Mouse (Mus musculus) kidney, embryonic 14.5 days (tissue): ENCODE data around the gene Per2. TPM values are rescaled to one million over a fixed set of nuclear protein-coding genes. Genes with fewer than 3 reads are reported as not detected.

Source experiments
- ATAC-seq: fragments of 200-750 bp; cut with Nextera tagmentation; 2 replicates; pipeline ENCODE4 v1.8.0; 2017; ENCODE audit warnings: moderate number of reproducible peaks, mild to moderate bottlenecking, moderate TSS enrichment, moderate library complexity; ENCODE audit not compliant: low FRiP score, low TSS enrichment
- H3K27ac ChIP-seq: fragments of 300-500 bp; sonication (generic); 2 replicates; pipeline ENCODE4 v1.5.1; 2014; ENCODE audit warnings: low read depth, mild to moderate bottlenecking, low read length, moderate library complexity, mixed read lengths
- H3K27me3 ChIP-seq: fragments of 300-500 bp; sonication (generic); 2 replicates; pipeline ENCODE4 v1.6.1; 2014; ENCODE audit warnings: mild to moderate bottlenecking, low read length; ENCODE audit not compliant: control insufficient read depth, insufficient read depth
- H3K36me3 ChIP-seq: fragments of 300-500 bp; sonication (generic); 2 replicates; pipeline ENCODE4 v1.6.1; 2014; ENCODE audit warnings: low read length, mixed read lengths; ENCODE audit not compliant: control insufficient read depth, insufficient read depth
- H3K4me1 ChIP-seq: fragments of 300-500 bp; sonication (generic); 2 replicates; pipeline ENCODE4 v1.6.1; 2014; ENCODE audit warnings: low read length, mixed read lengths; ENCODE audit not compliant: control insufficient read depth, insufficient read depth
- H3K4me2 ChIP-seq: fragments of 300-500 bp; sonication (generic); replicated peaks from 2 replicates; pipeline ENCODE4 v1.6.1; 2014; ENCODE audit warnings: low read depth, mild to moderate bottlenecking, low read length
- H3K4me3 ChIP-seq: fragments of 300-500 bp; sonication (generic); 2 replicates; pipeline ENCODE4 v1.5.1; 2014; ENCODE audit warnings: mild to moderate bottlenecking, low read length
- H3K9ac ChIP-seq: fragments of 300-500 bp; sonication (generic); 2 replicates; pipeline ENCODE4 v1.6.1; 2014; ENCODE audit warnings: low read depth, mild to moderate bottlenecking, low read length, moderate library complexity
- H3K9me3 ChIP-seq: fragments of 300-500 bp; sonication (generic); 2 replicates; pipeline ENCODE4 v1.6.1; 2016; ENCODE audit warnings: low read length; ENCODE audit not compliant: control insufficient read depth
- WGBS: fragments of 180-500 bp; shearing (Covaris S2); extraction: QIAGEN DNeasy Blood & Tissue Kit; methylation state at CpG from one replicate; pipeline ENCODE4 v1.1.7; 2014; 5-methylcytosine and 5-hydroxymethylcytosine counted together
- polyA plus RNA-seq: library from polyadenylated mRNA; unstranded; fragments of >200 nt; fragmentation: Nextera tagmentation; extraction: Ambion mirVana; gene quantifications from 2 replicates; pipeline ENCODE4 v1.2.1, GENCODE M21; 2014

Gene Per2
- 2.5 and 3.6 TPM in 2 replicates for polyA plus RNA-seq

- Histone ChIP-seq H3K4me3 (peak within 1 kb of the TSS; percentile 79), H3K36me3 (no peaks in the 10 kb centered on the region), H3K4me1 (peaks cover 45% of the 10 kb centered on the region), H3K27me3 (no peaks in the 10 kb centered on the region), H3K9ac (peak within 1 kb of the TSS; percentile 63), H3K9me3 (no peaks in the 10 kb centered on the region), H3K27ac (peak within 1 kb of the TSS; percentile 42), H3K4me2 (peak within 1 kb of the TSS; percentile 80)
- WGBS = under 1% methylated on average over 77 of the region's 91 CpGs
- ATAC-seq = peak; percentile 96
Observed at GRCm38 (mm10) chr1:91459059-91459809, at the start of gene Per2. Gene Per2, minus strand, starts transcription at chr1:91459324.

- Histone ChIP-seq H3K27me3 (no peaks in the 10 kb centered on the region), H3K4me1 (no peaks in the 10 kb centered on the region), H3K4me2 (no peak overlapping the region), H3K27ac (no peak overlapping the region), H3K9ac (no peak overlapping the region), H3K9me3 (no peaks in the 10 kb centered on the region), H3K4me3 (no peak overlapping the region), H3K36me3 (peaks cover 35% of the 10 kb centered on the region)
- 55% methylated on average over 3 of the region's 3 CpGs for WGBS
- no peak for ATAC-seq
Observed at GRCm38 (mm10) chr1:91504615-91505014, 45.5 kb upstream of the Per2 start.

GRCm38 (mm10) chr1:91498579-91498978, 39.5 kb upstream of the Per2 start:
- Histone ChIP-seq H3K36me3 (peaks cover 17% of the 10 kb centered on the region; the same call in 1 of the 2 replicates), H3K9me3 (no peaks in the 10 kb centered on the region), H3K9ac (no peak overlapping the region), H3K4me2 (no peak overlapping the region), H3K4me1 (peaks cover 7% of the 10 kb centered on the region), H3K4me3 (no peak overlapping the region), H3K27ac (no peak overlapping the region), H3K27me3 (no peaks in the 10 kb centered on the region)
- 97% methylated on average over 6 of the region's 6 CpGs for WGBS
- ATAC-seq = no peak

GRCm38 (mm10) chr1:91495321-91495720, 36.2 kb upstream of the Per2 start:
- Histone ChIP-seq H3K27me3 (no peaks in the 10 kb centered on the region), H3K4me1 (peaks cover 7% of the 10 kb centered on the region), H3K36me3 (peaks cover 3% of the 10 kb centered on the region; the same call in 1 of the 2 replicates), H3K9ac (peak overlapping the region; percentile 81), H3K27ac (no peak overlapping the region), H3K4me2 (peak overlapping the region; percentile 90), H3K9me3 (no peaks in the 10 kb centered on the region), H3K4me3 (peak overlapping the region; percentile 96)
- 0 out of 2 replicates have a peak, but pooled peaks have one; percentile 2 for ATAC-seq
- 46% methylated on average over 5 of the region's 5 CpGs for WGBS

GRCm38 (mm10) chr1:91494457-91495140, 35.5 kb upstream of the Per2 start, which contains the start of gene Traf3ip1:
Gene Traf3ip1, plus strand, starts transcription at chr1:91494647.
- peak within 1 kb of the TSS; percentile 96 for H3K4me3 ChIP-seq
- H3K27ac ChIP-seq = no peak within 1 kb of the TSS
- peak within 1 kb of the TSS; percentile 81 for H3K9ac ChIP-seq
- no peaks in the 10 kb centered on the region for H3K27me3 ChIP-seq
- peaks cover 2% of the 10 kb centered on the region; the same call in 1 of the 2 replicates for H3K36me3 ChIP-seq
- H3K4me1 ChIP-seq = peaks cover 7% of the 10 kb centered on the region
- H3K9me3 ChIP-seq = no peaks in the 10 kb centered on the region
- WGBS = under 1% methylated on average over 65 of the region's 79 CpGs
- peak; percentile 99 for ATAC-seq
- H3K4me2 ChIP-seq = peak within 1 kb of the TSS; percentile 90

- H3K4me1 ChIP-seq = peaks cover 7% of the 10 kb centered on the region
- no peaks in the 10 kb centered on the region for H3K36me3 ChIP-seq
- ATAC-seq = peak; percentile 19; the same call in 1 of the 2 replicates
- no peaks in the 10 kb centered on the region for H3K9me3 ChIP-seq
- peak overlapping the region; percentile 96 for H3K4me3 ChIP-seq
- no peak overlapping the region for H3K27ac ChIP-seq
- 42% methylated on average over 3 of the region's 3 CpGs for WGBS
- peak overlapping the region; percentile 90 for H3K4me2 ChIP-seq
- no peaks in the 10 kb centered on the region for H3K27me3 ChIP-seq
- no peak overlapping the region for H3K9ac ChIP-seq
Observed at GRCm38 (mm10) chr1:91493938-91494337, 34.8 kb upstream of the Per2 start.

GRCm38 (mm10) chr1:91492740-91493139, 33.6 kb upstream of the Per2 start:
- Histone ChIP-seq H3K4me3 (no peak overlapping the region), H3K36me3 (no peaks in the 10 kb centered on the region), H3K27ac (no peak overlapping the region), H3K27me3 (no peaks in the 10 kb centered on the region), H3K4me2 (no peak overlapping the region), H3K9me3 (no peaks in the 10 kb centered on the region), H3K4me1 (peaks cover 7% of the 10 kb centered on the region), H3K9ac (no peak overlapping the region)
- WGBS = 41% methylated on average over 2 of the region's 2 CpGs
- ATAC-seq = no peak

- no peak overlapping the region for H3K27ac ChIP-seq
- no peak overlapping the region for H3K4me2 ChIP-seq
- WGBS = 64% methylated on average over 1 of the region's 1 CpGs
- no peaks in the 10 kb centered on the region for H3K9me3 ChIP-seq
- no peak overlapping the region for H3K9ac ChIP-seq
- ATAC-seq = no peak
- no peaks in the 10 kb centered on the region for H3K27me3 ChIP-seq
- peaks cover 2% of the 10 kb centered on the region for H3K4me1 ChIP-seq
- H3K4me3 ChIP-seq = no peak overlapping the region
- no peaks in the 10 kb centered on the region for H3K36me3 ChIP-seq
Observed at GRCm38 (mm10) chr1:91490322-91490721, 31.2 kb upstream of the Per2 start.

GRCm38 (mm10) chr1:91486165-91486564, 27.0 kb upstream of the Per2 start:
- H3K4me2 ChIP-seq = no peak overlapping the region
- no peak overlapping the region for H3K27ac ChIP-seq
- H3K9me3 ChIP-seq = no peaks in the 10 kb centered on the region
- H3K9ac ChIP-seq = no peak overlapping the region
- WGBS = 86% methylated on average over 3 of the region's 3 CpGs
- no peaks in the 10 kb centered on the region for H3K36me3 ChIP-seq
- no peak for ATAC-seq
- no peaks in the 10 kb centered on the region for H3K27me3 ChIP-seq
- no peak overlapping the region for H3K4me3 ChIP-seq
- H3K4me1 ChIP-seq = no peaks in the 10 kb centered on the region
